Mouse (Mus musculus) kidney, postnatal 0 days (tissue): Measurements from ENCODE around the gene Cltb. TPM values are rescaled to one million over a fixed set of nuclear protein-coding genes. Genes with fewer than 3 reads are reported as not detected.
A peak's percentile ranks its signal among the peaks of the same experiment; 100 is the strongest.

Experiments used
- ATAC-seq: fragments of 200-750 bp; cut with Nextera tagmentation; replicated peaks from 2 replicates; pipeline ENCODE4 v1.8.0; 2017; ENCODE audit warnings: low read depth, moderate number of reproducible peaks, moderate TSS enrichment, moderate library complexity; ENCODE audit not compliant: low FRiP score
- DNase-seq: peaks from one replicate; pipeline ENCODE4 v3.0.0-alpha.2; 2016; ENCODE audit warnings: low spot score
- H3K27ac ChIP-seq: fragments of 300-500 bp; sonication (generic); 2 replicates; pipeline ENCODE4 v1.5.1; 2014; ENCODE audit warnings: mild to moderate bottlenecking
- H3K27me3 ChIP-seq: fragments of 300-500 bp; sonication (generic); 2 replicates; pipeline ENCODE4 v1.6.1; 2014; ENCODE audit warnings: low read length, mixed read lengths; ENCODE audit not compliant: insufficient read depth
- H3K36me3 ChIP-seq: fragments of 300-500 bp; sonication (generic); 2 replicates; pipeline ENCODE4 v1.6.1; 2014; ENCODE audit warnings: low read length, mixed read lengths; ENCODE audit not compliant: insufficient read depth
- H3K4me1 ChIP-seq: fragments of 300-500 bp; sonication (generic); replicated peaks from 2 replicates; pipeline ENCODE4 v1.6.1; 2014; ENCODE audit warnings: antibody characterized with exemption, low read length, mixed read lengths; ENCODE audit not compliant: insufficient read depth
- H3K4me2 ChIP-seq: fragments of 300-500 bp; sonication (generic); 2 replicates; pipeline ENCODE4 v1.6.1; 2014; ENCODE audit warnings: mild to moderate bottlenecking, low read length, moderate library complexity, mixed read lengths
- H3K4me3 ChIP-seq: fragments of 300-500 bp; sonication (generic); replicated peaks from 2 replicates; pipeline ENCODE4 v1.5.1; 2014; ENCODE audit warnings: low read depth, low read length
- H3K9ac ChIP-seq: fragments of 300-500 bp; sonication (generic); 2 replicates; pipeline ENCODE4 v1.6.1; 2014; ENCODE audit warnings: low read depth, low read length
- H3K9me3 ChIP-seq: fragments of 300-500 bp; sonication (generic); replicated peaks from 2 replicates; pipeline ENCODE4 v1.6.1; 2016; ENCODE audit warnings: low read length, inconsistent platforms, mixed read lengths
- CTCF ChIP-seq: IDR thresholded peaks from 2 replicates; pipeline ENCODE4 v1.5.1; 2016; ENCODE audit warnings: antibody characterized with exemption, low read depth, mild to moderate bottlenecking, moderate library complexity
- WGBS: fragments of 180-500 bp; shearing (Covaris S2); extraction: QIAGEN DNeasy Blood & Tissue Kit; methylation state at CpG from one replicate; pipeline ENCODE4 v1.1.7; 2014; 5-methylcytosine and 5-hydroxymethylcytosine counted together
- polyA plus RNA-seq: library from polyadenylated mRNA; unstranded; fragments of >200 nt; fragmentation: Nextera tagmentation; extraction: Ambion mirVana; gene quantifications from 2 replicates; pipeline ENCODE4 v1.2.1, GENCODE M21; 2015

Cltb gene
- polyA plus RNA-seq, result 67.6 and 68.7 TPM in 2 replicates

GRCm38 (mm10) chr13:54610972-54611754, at the start of gene Cltb:
Cltb (minus strand) TSS chr13:54611344.
- Histone ChIP-seq H3K36me3 (no peaks in the 10 kb centered on the region), H3K27me3 (no peaks in the 10 kb centered on the region), H3K27ac (peak within 1 kb of the TSS; percentile 76), H3K4me1 (peaks cover 6% of the 10 kb centered on the region; the same call in 1 of the 2 replicates), H3K9ac (peak within 1 kb of the TSS; percentile 87), H3K4me3 (peak within 1 kb of the TSS; percentile 77), H3K9me3 (no peaks in the 10 kb centered on the region), H3K4me2 (peak within 1 kb of the TSS; percentile 95)
- ATAC-seq (peak; percentile 75), DNase-seq (peak; percentile 84)
- TF ChIP-seq CTCF, result no peak
- WGBS, result 1% methylated on average over 57 of the region's 66 CpGs

GRCm38 (mm10) chr13:54660877-54661276, 49.7 kb upstream of the Cltb start:
- Histone ChIP-seq H3K4me2 (no peak overlapping the region), H3K27ac (no peak overlapping the region), H3K27me3 (no peaks in the 10 kb centered on the region), H3K9me3 (no peaks in the 10 kb centered on the region), H3K4me3 (no peak overlapping the region), H3K9ac (no peak overlapping the region), H3K4me1 (0 out of 2 replicates have a peak, but pooled peaks cover 4% of the 10 kb centered on the region), H3K36me3 (peaks cover 38% of the 10 kb centered on the region)
- no peak for DNase-seq
- no peak for TF ChIP-seq CTCF
- ATAC-seq, result no peak
- 64% methylated on average over 5 of the region's 5 CpGs for WGBS

GRCm38 (mm10) chr13:54650461-54650860, 39.3 kb upstream of the Cltb start:
- DNase-seq (no peak), ATAC-seq (no peak)
- no peaks in the 10 kb centered on the region for H3K27me3 ChIP-seq
- H3K27ac ChIP-seq, result no peak overlapping the region
- H3K4me2 ChIP-seq, result no peak overlapping the region
- peaks cover 81% of the 10 kb centered on the region for H3K36me3 ChIP-seq
- no peak for TF ChIP-seq CTCF
- H3K9ac ChIP-seq, result no peak overlapping the region
- no peaks in the 10 kb centered on the region for H3K4me1 ChIP-seq
- WGBS, result 98% methylated on average over 3 of the region's 3 CpGs
- H3K4me3 ChIP-seq, result no peak overlapping the region
- H3K9me3 ChIP-seq, result no peaks in the 10 kb centered on the region

- no peak overlapping the region for H3K4me2 ChIP-seq
- H3K27me3 ChIP-seq, result no peaks in the 10 kb centered on the region
- H3K27ac ChIP-seq, result no peak overlapping the region
- ATAC-seq (no peak), DNase-seq (no peak)
- no peak overlapping the region for H3K4me3 ChIP-seq
- no peaks in the 10 kb centered on the region for H3K4me1 ChIP-seq
- H3K9me3 ChIP-seq, result no peaks in the 10 kb centered on the region
- no peak for TF ChIP-seq CTCF
- 87% methylated on average over 3 of the region's 3 CpGs for WGBS
- peaks cover 15% of the 10 kb centered on the region; the same call in 1 of the 2 replicates for H3K36me3 ChIP-seq
- no peak overlapping the region for H3K9ac ChIP-seq
Observed at GRCm38 (mm10) chr13:54635011-54635410, 23.9 kb upstream of the Cltb start.

GRCm38 (mm10) chr13:54632731-54633277, 21.7 kb upstream of the Cltb start:
- H3K4me2 ChIP-seq, result no peak overlapping the region
- 54% methylated on average over 3 of the region's 3 CpGs for WGBS
- H3K9me3 ChIP-seq, result no peaks in the 10 kb centered on the region
- no peak for TF ChIP-seq CTCF
- H3K4me1 ChIP-seq, result no peaks in the 10 kb centered on the region
- ATAC-seq (no peak), DNase-seq (no peak)
- H3K27me3 ChIP-seq, result no peaks in the 10 kb centered on the region
- H3K27ac ChIP-seq, result no peak overlapping the region
- H3K4me3 ChIP-seq, result no peak overlapping the region
- H3K36me3 ChIP-seq, result 0 out of 2 replicates have a peak, but pooled peaks cover 4% of the 10 kb centered on the region
- H3K9ac ChIP-seq, result no peak overlapping the region

GRCm38 (mm10) chr13:54629128-54629527, 18.0 kb upstream of the Cltb start:
- H3K36me3 ChIP-seq, result no peaks in the 10 kb centered on the region
- ATAC-seq, result no peak

More at GRCm38 (mm10) chr13:54629128-54629527, 18.0 kb upstream of the Cltb start:
- H3K4me1 ChIP-seq, result no peaks in the 10 kb centered on the region
- H3K4me2 ChIP-seq, result no peak overlapping the region
- H3K27me3 ChIP-seq, result no peaks in the 10 kb centered on the region
- no peak for TF ChIP-seq CTCF
- no peak overlapping the region for H3K4me3 ChIP-seq
- no peaks in the 10 kb centered on the region for H3K9me3 ChIP-seq
- H3K9ac ChIP-seq, result no peak overlapping the region
- no peak for DNase-seq
- WGBS, result 64% methylated on average over 4 of the region's 4 CpGs
- H3K27ac ChIP-seq, result no peak overlapping the region
